Mouse (Mus musculus) E14TG2a.4 (cell line): ENCODE measurements around the gene Olfr629.
"Not testable (repeated sequence)": the region's sequence is repeated elsewhere in the genome, so short reads cannot be mapped to it uniquely, and the experiment has no call there.

Experiments used
- CTCF ChIP-seq: conservative IDR thresholded peaks from 2 replicates; pipeline ENCODE4 v1.5.1; 2014; ENCODE audit warnings: low read length
- POU5F1 ChIP-seq: IDR thresholded peaks from 2 replicates; pipeline ENCODE4 v1.6.1; 2014; ENCODE audit warnings: low read length, borderline replicate concordance

DNA sequence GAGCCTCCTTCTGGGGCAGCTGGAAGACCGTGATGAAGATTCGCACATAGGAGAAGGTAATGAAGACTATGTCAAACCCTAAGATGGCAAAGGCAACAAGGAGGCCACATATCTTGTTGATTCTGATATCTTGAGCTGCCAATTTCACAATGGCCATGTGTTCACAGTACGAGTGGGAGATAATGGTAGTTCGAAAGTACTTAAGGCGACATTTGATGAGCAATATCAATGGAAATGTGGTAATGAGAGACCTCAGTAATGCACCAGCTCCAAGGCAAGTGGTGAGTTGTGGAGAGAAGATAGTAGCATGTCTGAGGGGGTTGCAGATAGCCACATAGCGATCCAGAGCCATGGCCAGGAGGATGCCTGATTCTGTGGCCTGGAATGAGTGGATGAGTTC lies 22.9 kb upstream of the Olfr629 start:
- not testable (repeated sequence) for TF ChIP-seq CTCF, POU5F1
